Mouse (Mus musculus) naive thymus-derived CD4-positive, alpha-beta T cell, adult 2 months (primary cell): ENCODE data around the gene Btbd19.

ENCODE experiments used
- DNase-seq: peaks from one replicate; pipeline ENCODE4 v3.0.0-alpha.2; 2011; ENCODE audit warnings: low read depth

The Btbd19 gene

DNA sequence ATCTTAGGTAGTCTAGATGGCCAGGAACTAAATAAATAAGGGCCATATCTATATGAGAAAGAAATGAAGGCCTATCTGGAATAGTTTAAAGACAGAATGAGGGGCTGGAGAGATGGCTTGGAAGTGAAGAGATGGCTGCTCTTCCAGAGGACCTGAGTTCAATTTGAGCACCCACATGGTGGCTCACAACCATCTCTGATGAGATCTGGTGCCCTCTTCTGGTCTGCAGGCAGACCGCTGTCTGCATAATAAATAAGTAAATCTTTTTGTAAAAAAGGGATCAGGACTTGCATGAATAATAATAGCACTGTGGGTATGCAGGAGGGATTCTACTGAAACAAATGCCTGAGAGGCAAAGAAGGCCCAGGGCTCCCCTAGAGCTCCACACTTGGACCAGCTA, 12.3 kb downstream of the Btbd19 start:
- peak; percentile 22 for DNase-seq

DNA sequence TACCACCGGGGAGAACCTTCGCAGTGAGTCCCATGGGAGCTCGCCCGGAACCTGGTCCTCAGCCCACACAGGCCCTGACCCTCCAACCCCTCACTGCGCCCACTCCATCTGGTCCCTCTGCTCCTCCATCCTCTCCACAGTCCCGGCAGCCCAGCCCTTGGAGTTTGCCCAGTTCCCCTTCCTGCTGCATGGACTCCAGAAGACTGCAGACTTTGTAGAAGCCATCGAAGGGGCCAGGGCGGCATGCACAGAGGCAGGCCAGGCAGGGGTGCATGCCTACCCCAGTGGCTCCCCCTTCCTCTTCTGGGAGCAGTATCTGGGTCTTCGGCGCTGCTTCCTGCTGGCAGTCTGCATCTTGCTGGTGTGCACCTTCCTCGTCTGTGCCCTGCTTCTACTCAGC, 14.5 kb downstream of the Btbd19 start:
- DNase-seq: no peak

DNA sequence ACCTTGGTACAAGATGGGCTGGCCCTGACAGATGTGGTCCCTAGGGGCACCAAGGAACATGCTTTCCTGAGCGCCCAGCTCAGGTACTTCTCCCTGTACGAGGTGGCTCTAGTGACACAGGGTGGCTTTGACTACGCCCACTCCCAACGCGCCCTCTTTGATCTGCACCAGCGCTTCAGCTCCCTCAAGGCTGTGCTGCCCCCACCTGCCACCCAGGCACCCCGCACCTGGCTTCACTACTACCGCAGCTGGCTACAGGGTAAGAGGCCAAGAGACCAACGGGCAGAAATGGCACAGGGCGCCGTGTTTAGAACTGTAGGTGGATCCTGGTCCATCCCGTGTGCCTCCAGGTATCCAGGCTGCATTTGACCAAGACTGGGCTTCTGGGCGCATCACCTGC, 15.3 kb downstream of the Btbd19 start:
- no peak for DNase-seq

DNA sequence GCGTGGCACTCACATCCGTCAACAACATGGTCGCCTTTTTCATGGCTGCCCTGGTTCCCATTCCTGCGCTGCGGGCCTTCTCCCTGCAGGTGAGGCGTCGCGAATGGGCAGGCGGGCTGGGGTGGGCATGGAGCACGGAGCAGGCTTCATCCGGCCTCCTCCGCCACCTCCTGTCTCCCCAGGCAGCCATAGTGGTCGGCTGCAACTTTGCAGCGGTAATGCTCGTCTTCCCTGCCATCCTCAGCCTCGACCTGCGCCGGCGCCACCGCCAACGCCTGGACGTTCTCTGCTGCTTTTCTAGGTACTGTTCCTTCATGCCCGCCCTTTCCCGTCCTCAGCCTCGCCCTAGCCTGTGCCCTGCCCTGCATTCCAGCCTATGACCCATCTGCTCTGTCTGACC, 16.2 kb downstream of the Btbd19 start:
- no peak for DNase-seq

DNA sequence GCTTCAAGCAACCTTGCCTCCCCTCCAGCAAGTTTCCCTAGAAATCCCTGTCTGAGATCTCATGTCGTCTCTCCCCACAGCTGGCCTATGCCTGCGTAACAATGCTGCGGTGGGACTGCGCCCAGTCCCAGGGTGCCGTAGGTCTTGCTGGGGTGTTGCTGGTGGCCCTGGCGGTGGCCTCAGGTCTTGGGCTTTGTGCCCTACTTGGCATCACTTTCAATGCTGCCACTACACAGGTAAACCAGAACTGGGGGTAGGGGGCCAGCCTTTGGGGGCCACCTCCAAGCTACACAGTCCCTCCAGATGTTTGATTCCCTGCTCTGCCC, 17.0 kb downstream of the Btbd19 start:
- no peak for DNase-seq

DNA sequence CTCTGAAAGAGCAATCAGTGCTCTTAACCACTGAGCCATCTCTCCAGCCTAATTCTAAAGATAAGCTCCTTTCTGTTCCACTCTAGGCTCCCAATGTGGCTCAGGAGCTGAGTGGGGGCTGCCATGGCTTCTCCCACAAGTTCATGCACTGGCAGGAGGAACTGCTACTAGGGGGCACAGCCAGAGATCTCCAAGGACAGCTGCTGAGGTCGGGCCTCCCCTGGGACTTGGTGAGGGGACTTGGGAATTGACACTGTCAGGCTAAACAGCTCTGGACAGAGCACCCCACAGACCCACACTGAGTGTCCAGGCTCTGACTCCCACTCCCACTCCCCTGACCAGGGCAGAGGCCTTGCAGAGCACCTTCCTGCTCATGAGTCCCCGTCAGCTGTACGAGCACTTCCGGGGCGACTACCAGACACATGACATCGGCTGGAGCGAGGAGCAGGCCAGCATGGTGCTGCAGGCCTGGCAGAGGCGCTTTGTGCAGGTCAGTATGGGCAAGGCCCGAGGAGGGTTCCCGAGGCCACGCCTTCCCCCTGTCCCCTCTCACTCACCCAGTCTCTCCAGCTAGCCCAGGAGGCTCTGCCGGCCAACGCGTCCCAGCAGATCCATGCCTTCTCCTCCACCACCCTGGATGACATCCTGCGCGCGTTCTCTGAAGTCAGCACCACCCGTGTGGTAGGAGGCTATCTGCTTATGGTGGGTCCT, 17.6 kb downstream of the Btbd19 start:
- DNase-seq: no peak

DNA sequence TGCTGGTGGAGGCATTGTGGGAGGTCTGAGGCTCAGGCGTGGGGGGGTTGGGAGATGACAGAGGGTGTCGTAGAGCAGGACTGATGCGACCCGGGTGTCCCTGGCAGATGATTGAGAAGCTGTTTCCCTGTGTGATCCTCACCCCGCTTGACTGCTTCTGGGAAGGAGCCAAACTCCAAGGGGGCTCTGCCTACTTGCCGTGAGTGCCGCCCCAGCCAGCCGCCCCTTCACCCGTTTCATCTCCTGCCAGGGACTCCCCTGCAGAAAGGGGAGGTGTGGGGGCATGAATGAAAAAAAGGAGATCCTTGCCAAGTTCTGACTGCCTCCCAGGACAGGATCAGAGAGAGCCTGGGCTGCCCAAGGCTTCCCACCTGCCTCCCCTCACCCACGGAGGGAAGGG, 20.4 kb downstream of the Btbd19 start:
- no peak for DNase-seq

DNA sequence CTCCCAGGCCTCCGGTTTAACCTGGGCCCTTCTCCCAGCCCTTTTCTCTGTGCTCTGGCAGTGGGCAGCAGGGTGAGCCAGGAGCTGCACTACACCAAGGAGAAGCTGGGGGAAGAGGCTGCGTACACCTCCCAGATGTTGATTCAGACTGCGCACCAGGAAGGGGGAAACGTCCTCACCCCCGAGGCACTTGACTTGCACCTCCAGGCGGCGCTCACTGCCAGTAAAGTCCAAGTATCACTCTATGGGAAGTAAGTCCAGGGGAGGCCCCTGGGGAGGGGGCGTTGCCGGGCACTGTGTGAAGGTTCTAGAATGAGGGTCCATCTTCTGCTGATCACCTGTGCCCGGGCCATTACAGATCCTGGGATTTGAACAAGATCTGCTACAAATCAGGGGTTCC, 20.9 kb downstream of the Btbd19 start:
- DNase-seq: no peak

DNA sequence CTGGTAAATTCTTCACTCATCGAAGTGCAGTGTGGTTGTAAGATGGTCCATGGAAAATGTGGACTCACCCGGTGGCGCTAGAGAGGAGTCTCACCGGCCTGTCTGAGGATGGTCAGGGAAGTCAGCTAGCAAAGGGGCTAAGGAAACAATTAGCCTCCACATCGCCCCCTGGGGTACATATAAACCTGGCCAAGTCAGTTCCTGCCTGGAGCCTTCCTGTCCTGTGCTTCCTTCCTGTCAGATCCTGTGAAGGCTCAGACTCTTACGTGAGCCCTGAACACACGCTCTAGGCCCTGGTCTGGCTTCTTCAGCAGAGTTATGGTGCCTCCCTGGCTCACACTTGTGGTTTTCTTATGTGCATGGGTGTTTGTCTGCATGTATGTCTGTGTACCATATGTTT, 24.3 kb downstream of the Btbd19 start:
- DNase-seq: peak; percentile 44

DNA sequence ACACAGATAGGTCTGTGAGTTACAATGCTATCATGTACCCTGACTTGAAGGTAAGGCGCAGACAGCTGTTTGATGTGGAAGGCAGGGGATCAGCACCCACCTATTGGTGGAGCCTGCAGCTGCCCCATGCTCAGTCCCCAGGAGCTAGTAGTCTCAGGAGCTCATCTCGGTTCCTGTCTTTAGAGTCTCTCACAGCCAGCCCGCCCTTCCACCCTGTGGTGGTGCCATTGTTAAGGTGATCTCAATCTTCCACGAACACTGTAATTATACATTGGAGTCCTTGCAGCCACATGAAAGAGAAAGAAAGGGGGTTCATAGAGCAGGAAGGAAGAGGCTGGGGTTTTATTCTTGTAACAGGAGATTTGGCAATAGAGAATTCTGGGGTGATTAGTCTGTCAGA, 25.5 kb downstream of the Btbd19 start:
- DNase-seq: no peak

DNA sequence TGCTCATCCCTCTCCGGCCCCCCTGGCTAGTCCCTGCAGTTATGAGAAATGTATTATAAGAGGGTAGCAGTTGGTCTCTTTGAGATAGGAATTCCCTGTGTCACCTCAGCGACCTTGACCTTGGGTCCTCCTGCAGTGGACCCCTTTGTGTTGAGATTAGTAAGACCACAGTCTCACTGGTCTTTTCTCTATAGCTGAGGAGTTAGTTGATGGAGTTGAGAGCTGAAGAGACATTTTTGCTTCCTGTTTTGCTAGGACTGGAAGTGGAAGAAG, 26.8 kb downstream of the Btbd19 start:
- DNase-seq: no peak

DNA sequence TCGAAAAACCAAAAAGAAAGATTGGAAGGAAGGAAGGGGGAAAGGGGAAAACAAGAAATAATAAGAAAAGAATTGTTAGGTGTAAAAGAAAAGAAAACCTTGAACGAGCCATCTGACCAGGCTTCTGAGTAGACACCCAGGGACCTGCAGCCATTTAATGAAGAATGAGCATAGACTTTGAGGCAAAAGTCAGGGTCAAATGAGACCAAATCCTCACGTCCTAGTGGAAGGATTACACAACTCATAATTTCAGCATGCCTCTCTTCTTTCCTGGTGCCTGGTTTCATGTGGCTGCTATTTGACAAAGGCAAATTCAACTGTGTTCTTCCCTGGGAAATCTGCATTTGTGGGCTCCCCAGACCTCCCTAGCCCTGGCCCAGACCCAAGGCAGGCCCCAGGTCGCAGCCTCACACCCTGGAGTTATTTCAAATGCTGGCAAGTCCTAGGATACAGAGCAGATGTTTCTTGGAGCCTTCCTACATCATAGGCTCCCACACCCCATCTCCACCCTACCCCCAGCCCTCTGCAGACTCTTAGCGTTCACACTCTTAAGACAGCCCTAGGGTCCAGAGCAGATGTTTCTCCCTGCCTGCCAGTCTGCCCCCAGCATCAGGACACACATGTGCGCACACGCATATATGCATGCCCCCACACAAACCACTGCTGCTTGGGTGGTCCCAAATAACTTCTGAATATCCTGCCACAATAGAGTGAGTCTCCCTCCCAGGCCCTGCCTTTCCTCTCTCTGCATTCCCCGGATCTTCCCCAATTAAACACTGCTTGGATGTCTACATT, 27.4 kb downstream of the Btbd19 start:
- no peak for DNase-seq

DNA sequence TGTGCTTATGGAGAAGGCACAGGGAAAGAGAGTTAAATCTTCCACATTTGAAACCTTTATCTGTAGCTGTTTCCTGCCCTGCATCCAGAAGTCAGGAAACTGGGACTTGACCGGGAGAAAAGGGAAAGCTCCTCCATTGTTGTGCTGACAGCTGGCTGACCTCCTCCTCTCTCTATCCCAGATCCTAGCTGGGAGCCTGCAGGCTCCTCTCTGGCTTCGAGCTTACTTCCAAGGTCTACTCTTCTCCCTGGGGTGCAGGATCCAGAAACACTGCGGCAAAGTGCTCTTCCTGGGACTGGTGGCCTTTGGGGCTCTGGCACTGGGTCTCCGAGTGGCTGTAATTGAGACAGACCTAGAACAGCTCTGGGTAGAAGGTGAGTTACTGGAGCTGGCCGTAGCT, 28.9 kb downstream of the Btbd19 start:
- DNase-seq: no peak

DNA sequence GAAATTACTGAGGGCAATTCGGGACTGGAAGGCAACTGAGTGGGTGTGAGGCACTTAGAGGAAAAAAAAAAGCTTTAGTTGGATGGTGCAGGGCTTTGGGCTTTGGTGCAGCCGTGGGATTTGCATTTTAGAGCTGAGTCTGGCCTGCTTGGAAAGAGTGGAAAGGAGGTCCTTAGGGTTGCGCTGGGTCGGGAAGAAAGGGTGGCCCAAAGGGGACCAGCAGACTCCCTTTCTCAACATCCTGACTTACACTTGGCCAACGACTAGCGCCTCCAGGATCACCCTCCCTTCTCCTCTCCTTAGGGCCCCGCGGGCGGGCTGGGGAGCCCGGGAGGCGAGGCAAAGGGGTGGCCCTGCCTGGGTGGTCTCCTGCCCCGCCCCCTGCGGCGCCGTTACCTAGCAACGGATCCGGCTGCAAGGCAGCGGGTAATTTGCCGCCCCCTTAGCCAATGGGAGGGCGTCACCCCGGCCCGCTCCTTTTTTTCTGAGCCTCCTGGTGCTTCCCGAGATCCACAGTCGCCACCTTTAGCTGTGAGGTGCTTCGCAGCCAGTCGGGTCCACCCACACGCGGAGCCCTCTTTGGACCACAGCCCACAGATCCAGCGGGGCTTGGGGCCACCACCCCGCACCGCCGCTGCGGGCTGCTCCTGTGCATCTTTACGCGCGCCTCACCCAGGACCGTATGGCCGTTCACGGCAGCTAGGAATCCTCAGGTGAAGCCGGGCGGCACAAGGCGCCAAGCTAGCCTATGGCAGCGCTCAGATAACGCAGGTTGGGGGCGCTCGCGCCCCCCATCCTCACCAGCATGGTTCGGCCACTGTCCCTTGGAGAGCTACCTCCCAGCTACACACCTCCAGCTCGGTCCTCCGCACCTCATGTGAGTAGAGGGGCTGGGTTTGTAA, 29.7 kb downstream of the Btbd19 start, which contains the start of gene Ptch2:
Gene Ptch2, plus strand, starts transcription at position 525 of the 902 bp plus-strand sequence.
- DNase-seq: no peak

DNA sequence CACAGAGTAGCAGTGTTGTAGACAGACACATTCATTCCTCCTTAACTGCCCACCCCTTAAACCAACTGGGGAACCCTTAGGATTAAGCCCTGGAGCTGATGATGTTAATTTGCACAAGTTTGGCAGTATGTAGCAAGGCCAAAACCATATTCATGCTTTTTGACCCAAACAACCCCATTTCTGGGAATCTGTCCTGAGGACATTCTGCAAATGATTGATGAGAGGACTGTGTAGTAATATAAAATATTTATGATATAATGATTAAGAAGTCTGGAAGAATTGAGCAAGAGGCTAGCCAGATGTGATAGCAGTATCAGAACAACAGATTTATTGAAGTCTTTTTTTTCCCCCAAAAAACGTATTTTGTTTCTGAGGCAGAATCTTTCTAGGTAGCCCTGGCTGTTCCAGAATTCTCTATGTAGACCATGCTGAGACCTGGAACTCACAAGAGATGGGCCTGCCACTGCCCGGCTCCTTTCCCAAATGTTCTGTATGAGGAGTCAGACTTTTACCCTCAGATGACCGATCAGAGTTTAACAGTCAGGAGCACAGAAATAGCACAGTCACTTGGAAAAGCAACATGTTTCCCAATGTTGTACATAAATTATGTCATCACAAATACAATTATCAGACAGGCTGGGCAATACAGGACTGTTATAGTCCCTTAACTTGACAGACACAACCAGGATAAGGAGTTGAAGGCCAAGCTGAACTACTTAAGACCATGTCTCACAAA, 30.7 kb downstream of the Btbd19 start:
- DNase-seq: no peak

DNA sequence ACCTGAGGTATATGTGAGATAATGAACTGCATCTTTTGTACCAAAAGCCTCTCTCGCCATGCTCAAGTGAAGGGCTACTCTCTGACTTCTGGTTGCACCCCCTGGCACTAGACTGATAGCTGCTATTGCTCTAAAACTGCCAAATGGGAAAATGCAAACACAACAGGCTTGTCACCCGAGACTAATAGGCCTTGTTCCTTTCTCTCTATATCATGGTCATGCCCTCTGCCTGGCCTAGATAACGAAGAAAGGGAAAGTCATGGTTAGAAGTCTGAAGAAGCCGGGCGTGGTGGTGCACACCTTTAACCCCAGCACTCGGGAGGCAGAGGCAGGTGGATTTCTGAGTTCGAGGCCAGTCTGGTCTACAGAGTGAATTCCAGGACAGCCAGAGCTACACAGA, 34.9 kb downstream of the Btbd19 start:
- DNase-seq: no peak

DNA sequence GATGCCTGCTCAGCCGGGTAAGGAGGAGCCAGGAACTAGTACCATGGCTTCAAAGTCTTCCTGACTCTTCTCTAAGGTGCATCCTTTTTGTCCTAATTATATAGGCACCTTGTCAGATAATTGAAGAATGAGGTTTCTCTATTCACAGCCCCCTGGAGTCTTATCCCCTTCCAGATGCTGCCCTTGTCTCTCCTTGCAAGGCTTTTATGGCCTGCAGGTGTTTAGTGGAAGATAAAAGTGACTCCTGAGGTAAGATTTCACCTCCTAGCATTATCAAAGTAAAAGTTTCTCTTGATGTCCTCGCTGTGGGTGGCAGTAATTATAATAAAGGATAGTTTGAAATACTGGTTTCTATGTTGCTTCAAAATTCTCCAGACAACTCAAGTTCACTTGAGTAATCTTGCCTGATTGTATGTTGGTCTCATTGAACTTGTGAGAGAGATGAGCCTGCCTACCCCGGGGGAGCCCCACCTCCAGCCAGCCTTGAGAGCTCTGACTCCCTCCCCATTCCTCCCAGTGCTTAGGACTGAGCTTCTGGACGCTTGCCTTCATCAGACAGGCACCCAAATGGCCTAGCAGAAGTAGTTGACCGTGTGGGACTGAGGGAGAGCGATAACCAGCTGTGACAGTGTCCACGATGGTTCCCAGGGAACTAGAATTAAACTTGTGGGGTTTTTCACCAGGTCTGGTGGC, 37.4 kb downstream of the Btbd19 start:
- no peak for DNase-seq

DNA sequence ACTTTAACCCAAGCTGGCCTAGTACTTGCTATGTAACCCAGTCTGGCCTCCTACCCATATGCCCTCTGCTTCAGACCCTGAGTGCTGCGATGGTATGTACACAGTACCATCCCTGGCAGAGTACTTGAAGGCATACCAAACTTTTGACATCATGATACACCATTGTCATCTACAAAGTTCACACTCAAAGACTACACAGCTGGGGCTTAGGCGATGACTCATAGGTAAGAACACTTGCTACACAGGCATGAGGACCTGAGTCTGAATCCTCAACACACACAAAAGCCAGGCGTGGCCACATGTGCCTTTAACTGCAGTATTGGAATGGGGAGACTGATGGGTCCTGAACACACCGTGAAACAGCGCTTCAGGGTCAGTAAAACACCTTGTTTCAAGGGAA, 54.3 kb downstream of the Btbd19 start:
- no peak for DNase-seq

DNA sequence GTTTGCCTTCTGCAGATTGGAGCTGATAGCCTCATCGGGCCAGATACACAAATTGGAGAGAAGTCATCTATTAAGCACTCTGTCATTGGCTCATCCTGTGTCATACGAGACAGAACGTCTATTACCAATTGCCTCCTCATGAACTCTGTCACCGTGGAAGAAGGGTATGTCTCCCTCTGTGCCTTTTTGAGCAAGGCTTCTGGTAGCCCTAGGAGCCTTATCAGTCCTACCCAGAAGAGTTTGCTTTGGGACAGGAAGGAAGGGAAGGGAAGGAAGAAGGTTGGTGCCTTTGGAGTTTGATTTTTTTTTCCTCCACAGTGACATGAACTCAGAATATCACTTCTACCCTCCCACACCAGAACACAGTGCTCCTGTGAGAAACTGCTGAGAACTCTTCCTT, 54.9 kb downstream of the Btbd19 start:
- no peak for DNase-seq

DNA sequence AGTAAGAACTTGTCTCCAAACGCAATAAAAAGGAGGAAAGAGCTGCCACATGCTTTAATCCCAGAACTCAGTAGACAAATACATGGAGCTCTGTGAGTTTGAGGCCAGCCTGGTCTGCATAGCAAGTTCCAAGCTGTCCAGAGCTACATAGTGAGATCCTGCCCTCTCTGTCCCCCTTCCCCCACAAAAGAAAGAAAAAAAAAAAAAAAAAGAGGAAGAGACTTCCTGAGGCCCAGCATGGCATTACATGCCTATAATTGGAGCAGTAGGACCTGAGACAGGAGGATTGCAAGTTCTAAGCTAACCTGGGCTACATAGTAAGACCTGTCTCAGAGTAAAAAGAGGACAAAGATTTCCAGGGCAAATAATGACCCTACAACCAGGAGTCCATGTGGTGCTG, 55.9 kb downstream of the Btbd19 start:
- DNase-seq: no peak
